Mouse (Mus musculus) inflammation-experienced regulatory T-cells, adult 6 months (primary cell): ENCODE measurements around the gene Olfr568. TPM values are rescaled to one million over a fixed set of nuclear protein-coding genes. Genes with fewer than 3 reads are reported as not detected.

Experiments
- ATAC-seq: one replicate; pipeline ENCODE4 v1.8.0; 2017
- polyA plus RNA-seq, 3 experiments: library from polyadenylated mRNA; unstranded; fragments of 100-300 nt; shearing (Covaris generic); gene quantifications; one replicate each; pipeline ENCODE4 v1.2.1; 2017

Olfr568 gene
- not detected for polyA plus RNA-seq

DNA sequence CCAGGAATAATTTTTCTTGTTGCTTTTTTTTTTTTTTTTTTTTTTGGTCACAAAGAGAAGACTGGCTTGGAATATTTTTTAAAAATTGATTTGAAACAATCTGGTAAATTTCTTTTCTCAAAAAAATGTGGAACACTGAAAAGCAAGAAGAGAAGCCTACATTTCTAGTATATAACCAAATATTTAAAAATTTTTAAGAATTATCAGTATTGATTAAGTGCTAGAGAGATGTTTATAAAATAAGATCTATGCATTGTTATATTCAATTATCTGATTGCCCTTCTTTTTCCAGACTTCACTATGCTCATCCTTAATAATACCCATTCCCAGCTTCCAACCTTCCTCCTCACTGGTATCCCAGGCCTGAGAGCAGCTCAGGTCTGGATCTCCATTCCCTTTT lies at the start of gene Olfr568:
Gene Olfr568, plus strand, starts transcription at position 301 of the 400 bp plus-strand sequence.
- ATAC-seq: no peak

DNA sequence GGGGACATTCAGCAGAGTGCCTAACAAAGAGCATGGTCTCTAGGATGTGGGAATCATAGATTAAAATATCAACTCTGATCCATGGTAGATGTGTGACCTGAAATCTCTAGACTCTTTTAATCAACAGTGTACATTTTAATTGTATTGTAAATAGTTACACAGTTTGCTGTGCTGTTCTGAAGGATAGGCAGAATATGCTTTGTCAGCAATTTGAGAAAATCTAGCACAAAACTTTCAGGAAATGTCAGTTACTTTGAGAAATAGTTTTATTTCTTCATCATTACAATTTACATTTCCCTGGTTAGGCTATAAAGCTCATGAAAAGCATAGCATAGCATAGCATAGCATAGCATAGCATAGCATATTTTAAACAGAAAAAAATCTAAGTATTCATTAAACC lies 21.1 kb upstream of the Olfr568 start:
- no peak for ATAC-seq

DNA sequence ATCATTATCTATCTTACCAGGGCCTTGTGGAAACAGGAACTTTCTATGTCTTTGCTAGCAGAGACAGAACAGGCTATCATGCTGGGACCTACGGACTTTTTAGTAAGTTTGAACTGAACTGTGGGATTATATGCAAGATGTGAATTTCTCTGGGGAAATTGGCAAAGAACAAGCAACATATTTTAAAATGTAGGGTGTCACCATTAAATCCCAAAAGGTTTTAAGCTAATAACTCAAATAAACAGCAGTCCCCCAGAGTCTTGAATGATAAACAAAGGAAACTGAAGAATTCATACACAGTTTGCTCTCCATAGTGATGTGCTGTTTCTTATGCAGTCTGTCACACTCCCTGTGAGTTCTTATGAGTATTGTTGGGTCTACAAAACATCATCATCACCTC lies 18.3 kb upstream of the Olfr568 start, which contains the start of gene Olfr566:
Gene Olfr566, minus strand, starts transcription at position 101 of the 400 bp plus-strand sequence.
- ATAC-seq: no peak

DNA sequence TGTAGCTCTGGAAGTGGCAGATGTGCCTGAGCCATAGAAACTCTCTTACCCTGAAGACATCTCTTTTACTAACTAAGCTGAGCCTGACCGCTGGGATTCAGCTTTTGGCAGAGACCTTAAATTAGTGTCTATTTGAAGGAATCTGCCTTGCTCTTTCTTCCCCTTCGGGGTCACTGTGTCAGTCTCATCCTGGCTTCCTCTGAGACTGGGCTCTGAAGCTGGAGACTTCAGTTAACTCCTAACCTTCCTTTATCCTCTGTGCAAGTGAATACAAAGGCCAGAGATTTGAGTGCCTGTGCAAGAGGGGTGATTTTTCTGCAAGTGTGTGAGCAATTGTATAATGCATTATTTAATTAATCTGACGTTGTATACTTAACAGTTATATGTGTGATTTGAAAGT lies 13.9 kb downstream of the Olfr568 start, which contains the start of gene Olfr569:
Gene Olfr569, minus strand, starts transcription at position 101 of the 400 bp plus-strand sequence.
- ATAC-seq: no peak

DNA sequence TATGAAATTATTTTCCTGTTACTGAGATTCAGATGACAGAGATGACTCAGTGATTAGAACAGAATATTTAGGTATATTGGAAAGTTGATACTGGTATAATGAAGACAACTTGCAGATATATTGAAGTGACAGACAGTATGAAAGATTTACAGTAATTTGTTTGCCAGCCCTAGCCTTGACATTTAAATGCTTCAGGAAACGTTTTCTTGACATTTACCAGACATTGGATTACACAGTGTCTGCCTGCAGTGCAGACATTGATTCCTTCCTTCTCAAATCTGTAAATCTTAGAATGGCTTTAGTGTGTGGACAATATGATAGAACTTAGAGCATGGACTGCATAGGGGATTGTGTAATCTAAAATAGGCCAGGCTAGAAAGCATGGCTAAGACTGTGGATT lies 38.3 kb downstream of the Olfr568 start:
- ATAC-seq: no peak

DNA sequence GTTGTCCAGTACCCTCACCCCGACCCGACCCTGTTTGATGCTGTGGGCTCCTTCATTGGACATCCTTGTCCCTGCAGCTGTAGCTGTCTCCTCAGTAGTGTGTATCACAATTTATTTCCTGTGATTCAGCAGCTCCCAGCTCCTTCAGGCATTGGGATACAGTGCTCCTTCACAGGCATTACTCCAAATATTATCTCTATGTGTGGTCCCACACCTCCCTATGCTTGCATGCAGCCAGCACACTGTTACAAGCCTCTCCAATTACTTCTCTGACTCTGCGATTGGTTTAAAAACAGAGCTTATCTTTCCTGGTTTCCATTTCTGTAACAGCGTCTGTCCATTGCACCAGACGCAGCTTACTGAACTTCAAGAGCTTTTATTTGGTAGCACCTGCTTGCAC lies 39.5 kb downstream of the Olfr568 start:
- no peak for ATAC-seq

DNA sequence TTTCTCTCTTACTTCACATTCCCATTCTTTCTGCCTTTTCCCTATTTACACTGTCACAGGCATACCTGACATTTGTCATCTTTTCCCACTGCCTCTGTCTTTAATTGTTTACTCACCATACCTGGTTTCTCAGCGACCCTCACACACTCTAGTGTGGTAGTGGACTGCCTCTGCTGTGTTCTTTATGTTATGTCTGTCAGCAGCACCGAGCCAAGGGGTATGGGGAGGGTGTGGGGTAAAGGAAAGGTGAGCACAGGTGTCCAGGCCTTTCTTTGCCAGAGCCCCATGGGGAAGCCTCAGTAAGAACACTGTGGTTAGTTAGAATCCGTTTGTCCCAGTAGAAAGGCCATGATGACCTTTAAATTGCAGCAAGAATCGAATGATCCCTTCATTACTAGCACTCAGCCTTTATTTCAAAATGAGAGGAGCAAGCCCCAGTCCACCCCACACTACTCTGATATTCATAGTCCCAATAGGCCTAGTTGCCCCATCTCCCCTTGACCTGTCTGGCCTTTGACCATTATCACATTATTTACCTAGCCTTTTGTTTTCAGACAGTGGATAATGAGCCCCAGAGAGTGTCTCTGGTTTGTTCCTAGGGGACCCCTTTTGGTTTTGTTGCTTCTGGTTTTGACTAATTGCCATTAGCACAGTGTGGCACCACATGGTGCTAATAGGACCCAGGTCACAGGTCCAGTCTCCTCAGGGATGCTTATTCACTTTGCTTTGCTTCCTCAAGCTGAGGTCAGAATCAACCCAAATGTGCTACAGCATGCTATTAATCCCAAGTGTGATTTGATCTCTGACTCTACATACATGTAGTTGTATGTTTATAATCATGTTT lies 40.3 kb downstream of the Olfr568 start, which contains the start of gene Olfr571:
Gene Olfr571, minus strand, starts transcription at position 505 of the 844 bp plus-strand sequence.
- no peak for ATAC-seq

DNA sequence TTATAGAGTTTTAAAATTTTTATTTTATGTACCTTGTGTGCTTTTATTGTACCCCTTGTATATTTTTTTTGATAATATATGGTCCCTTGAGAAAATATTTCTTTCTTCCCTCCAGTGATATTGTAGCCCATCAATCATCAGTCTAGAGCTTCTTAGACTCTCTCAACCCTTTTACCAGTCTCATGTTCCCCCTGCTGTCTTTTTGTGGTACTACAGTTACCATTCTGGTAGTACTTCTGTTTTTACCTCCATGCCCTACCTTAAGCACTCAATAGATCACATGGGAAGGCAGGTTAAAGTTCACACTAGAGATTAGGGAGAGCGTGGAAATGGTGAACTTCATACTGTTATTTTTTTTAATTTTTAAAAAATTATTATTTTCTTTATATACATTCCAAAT lies 42.7 kb downstream of the Olfr568 start:
- ATAC-seq: no peak

DNA sequence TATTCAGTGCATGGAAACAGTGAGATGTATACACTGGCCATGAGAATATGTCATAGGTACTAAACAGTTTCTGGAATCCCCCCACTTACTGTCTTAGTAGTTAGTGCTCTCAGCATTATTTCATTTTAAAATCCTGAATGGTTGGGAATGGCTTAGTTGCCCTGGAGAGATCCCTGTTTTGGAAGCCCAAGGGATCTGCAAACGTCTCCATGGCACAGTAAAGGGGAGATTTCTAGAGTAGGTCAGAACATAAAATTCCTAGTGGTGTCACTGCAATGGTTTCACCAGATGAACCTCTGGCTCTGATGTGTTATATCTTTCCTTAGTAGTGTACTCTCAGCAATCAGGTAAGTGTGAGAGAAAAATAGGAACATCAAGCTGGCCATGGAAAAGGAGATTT lies 47.2 kb downstream of the Olfr568 start, which contains the start of gene Olfr572:
Gene Olfr572, plus strand, starts transcription at position 301 of the 400 bp plus-strand sequence.
- ATAC-seq: no peak

DNA sequence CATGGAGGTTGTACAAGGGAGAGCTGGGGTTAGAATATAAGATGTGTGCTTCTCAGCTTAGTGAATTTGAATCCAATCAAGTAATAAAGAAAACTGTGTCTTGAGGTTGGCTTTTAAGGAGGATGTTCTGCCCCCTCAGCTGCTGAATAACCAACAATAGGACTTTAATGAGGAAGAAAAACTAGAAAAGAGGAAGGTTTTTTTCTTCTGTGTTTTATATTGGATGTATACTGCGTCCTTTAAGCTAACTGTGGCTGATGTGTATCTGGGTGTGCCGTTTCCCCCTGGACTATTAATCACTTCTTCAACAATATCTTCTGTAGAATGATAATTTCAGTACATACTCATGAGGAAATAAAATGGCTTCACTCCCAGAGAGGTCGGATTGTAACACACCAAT lies 50.2 kb downstream of the Olfr568 start:
- no peak for ATAC-seq

Other genes starting within 250 kb of the Olfr568 start
- not detected for gene Olfr554, start 238.7 kb upstream of the Olfr568 start, polyA plus RNA-seq
- not detected for gene Olfr555, start 218.3 kb upstream of the Olfr568 start, polyA plus RNA-seq
- under 1 TPM in 1 of 3 experiments, not detected in 2; 0.15 TPM for gene Olfr556, start 212.2 kb upstream of the Olfr568 start, polyA plus RNA-seq
- 10 to 100 TPM in 2 of 3 experiments, 1 to 10 TPM in 1; 7.5 to 16.1 (median 15.7) TPM for gene Trim68, start 189.8 kb upstream of the Olfr568 start, polyA plus RNA-seq
- gene Olfr557, start 181.2 kb upstream of the Olfr568 start, polyA plus RNA-seq: not detected
- not detected for gene Olfr558, start 174.9 kb upstream of the Olfr568 start, polyA plus RNA-seq
- gene Olfr33, start 158.1 kb upstream of the Olfr568 start, polyA plus RNA-seq: not detected
- gene Olfr559, start 149.6 kb upstream of the Olfr568 start, polyA plus RNA-seq: not detected
- not detected for gene Olfr560, start 117.8 kb upstream of the Olfr568 start, polyA plus RNA-seq
- gene Olfr78, start 117.7 kb upstream of the Olfr568 start, polyA plus RNA-seq: not detected
- gene Olfr561, start 105.9 kb upstream of the Olfr568 start, polyA plus RNA-seq: not detected
- not detected for gene Olfr564, start 73.6 kb upstream of the Olfr568 start, polyA plus RNA-seq
- gene Olfr566, start 18.4 kb upstream of the Olfr568 start, polyA plus RNA-seq: not detected
- not detected for gene Olfr569, start 13.8 kb downstream of the Olfr568 start, polyA plus RNA-seq
- gene Olfr570, start 17.5 kb downstream of the Olfr568 start, polyA plus RNA-seq: not detected
- gene Olfr571, start 40.4 kb downstream of the Olfr568 start, polyA plus RNA-seq: not detected
- gene Olfr572, start 47.3 kb downstream of the Olfr568 start, polyA plus RNA-seq: not detected
- gene Olfr573-ps1, start 65.5 kb downstream of the Olfr568 start, polyA plus RNA-seq: not detected
- gene Olfr574, start 71.3 kb downstream of the Olfr568 start, polyA plus RNA-seq: not detected
- not detected for gene Olfr575, start 81.7 kb downstream of the Olfr568 start, polyA plus RNA-seq
- gene Olfr576, start 85.5 kb downstream of the Olfr568 start, polyA plus RNA-seq: not detected
- not detected for gene Olfr577, start 98.8 kb downstream of the Olfr568 start, polyA plus RNA-seq
- gene Olfr578, start 112.2 kb downstream of the Olfr568 start, polyA plus RNA-seq: not detected
- gene Olfr582, start 160.9 kb downstream of the Olfr568 start, polyA plus RNA-seq: not detected
- not detected for gene Olfr583, start 174.2 kb downstream of the Olfr568 start, polyA plus RNA-seq
- not detected for gene Olfr584, start 204.8 kb downstream of the Olfr568 start, polyA plus RNA-seq
- not detected for gene Olfr585, start 220.6 kb downstream of the Olfr568 start, polyA plus RNA-seq
- gene Olfr586, start 248.5 kb downstream of the Olfr568 start, polyA plus RNA-seq: not detected